Mouse (Mus musculus) hindbrain, embryonic 14.5 days (tissue): ENCODE results near the gene Mmp11. TPM values are rescaled to one million over a fixed set of nuclear protein-coding genes. Genes with fewer than 3 reads are reported as not detected.
"Not testable (repeated sequence)": the region's sequence is repeated elsewhere in the genome, so short reads cannot be mapped to it uniquely, and the experiment has no call there.

Experiments used
- ATAC-seq: fragments of 200-750 bp; cut with Nextera tagmentation; 2 replicates; pipeline ENCODE4 v1.8.0; 2017; ENCODE audit warnings: moderate number of reproducible peaks, mild to moderate bottlenecking, moderate TSS enrichment, moderate library complexity; ENCODE audit not compliant: low FRiP score
- DNase-seq: peaks from one replicate; pipeline ENCODE4 v3.0.0-alpha.2; 2015; ENCODE audit warnings: low spot score
- H3K27ac ChIP-seq: fragments of 300-500 bp; sonication (generic); 2 replicates; pipeline ENCODE4 v1.5.1; 2014; ENCODE audit warnings: mild to moderate bottlenecking, moderate library complexity
- H3K27me3 ChIP-seq: fragments of 300-500 bp; sonication (generic); 2 replicates; pipeline ENCODE4 v1.6.1; 2014; ENCODE audit warnings: mild to moderate bottlenecking, low read length, mixed read lengths; ENCODE audit not compliant: control insufficient read depth, insufficient read depth
- H3K36me3 ChIP-seq: fragments of 300-500 bp; sonication (generic); replicated peaks from 2 replicates; pipeline ENCODE4 v1.6.1; 2014; ENCODE audit not compliant: control insufficient read depth, insufficient read depth
- H3K4me1 ChIP-seq: fragments of 300-500 bp; sonication (generic); replicated peaks from 2 replicates; pipeline ENCODE4 v1.6.1; 2014; ENCODE audit warnings: antibody characterized with exemption, low read length, mixed read lengths; ENCODE audit not compliant: control insufficient read depth, insufficient read depth
- H3K4me2 ChIP-seq: fragments of 300-500 bp; sonication (generic); replicated peaks from 2 replicates; pipeline ENCODE4 v1.6.1; 2014; ENCODE audit warnings: mild to moderate bottlenecking, moderate library complexity
- H3K4me3 ChIP-seq: fragments of 300-500 bp; sonication (generic); replicated peaks from 2 replicates; pipeline ENCODE4 v1.5.1; 2014; ENCODE audit warnings: mild to moderate bottlenecking, low read length
- H3K9ac ChIP-seq: fragments of 300-500 bp; sonication (generic); 2 replicates; pipeline ENCODE4 v1.6.1; 2014
- H3K9me3 ChIP-seq: fragments of 300-500 bp; sonication (generic); 2 replicates; pipeline ENCODE4 v1.6.1; 2016; ENCODE audit warnings: low read length; ENCODE audit not compliant: control insufficient read depth
- WGBS: fragments of 180-500 bp; shearing (Covaris S2); extraction: QIAGEN DNeasy Blood & Tissue Kit; methylation state at CpG from one replicate; pipeline ENCODE4 v1.1.7; 2014; 5-methylcytosine and 5-hydroxymethylcytosine counted together
- polyA plus RNA-seq: library from polyadenylated mRNA; unstranded; fragments of >200 nt; fragmentation: Nextera tagmentation; extraction: Ambion mirVana; gene quantifications from 2 replicates; pipeline ENCODE4 v1.2.1, GENCODE M21; 2014

Gene Mmp11
- polyA plus RNA-seq, 1 experiment from 2014 or later, result 18.0 TPM

DNA sequence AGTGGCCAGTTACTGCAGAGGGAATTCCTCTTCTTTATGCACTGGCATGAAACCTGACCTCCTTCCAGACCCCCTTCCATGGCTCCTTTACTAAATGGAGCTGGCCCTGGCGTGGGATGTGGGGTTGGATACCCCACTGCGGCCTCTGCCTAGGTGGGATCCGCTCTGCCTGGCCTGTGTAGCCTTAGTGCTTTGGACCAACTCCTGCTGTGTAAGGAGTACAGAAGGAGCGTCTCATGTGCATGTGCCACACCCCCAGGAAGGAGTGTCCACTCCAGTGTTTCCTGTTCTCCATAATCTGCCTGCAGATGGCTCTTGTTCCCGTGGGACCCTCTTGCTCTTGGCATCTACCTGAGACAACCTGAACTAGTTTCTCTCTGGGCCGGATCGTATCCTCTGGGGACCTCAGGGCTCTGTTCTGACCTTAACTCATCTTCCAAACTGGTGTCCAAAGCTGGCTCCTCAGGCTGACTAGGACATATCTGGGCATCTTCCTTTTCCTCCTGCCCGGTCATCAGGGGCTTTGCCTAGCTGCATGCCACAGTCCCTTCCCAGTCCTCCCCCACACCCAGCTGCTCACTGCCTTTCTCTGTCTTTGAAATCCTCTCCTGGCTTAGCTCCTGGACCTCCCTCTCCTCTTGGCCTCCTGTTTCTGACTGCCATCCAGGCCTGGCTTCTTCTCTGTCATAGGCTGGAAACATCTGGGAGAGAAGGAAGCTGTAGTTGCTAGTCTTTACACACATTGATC, 46.7 kb downstream of the Mmp11 start:
- 41% methylated on average over 8 of the region's 8 CpGs for WGBS
- H3K27me3 ChIP-seq, result no peaks in the 10 kb centered on the region
- ATAC-seq, result no peak

DNA sequence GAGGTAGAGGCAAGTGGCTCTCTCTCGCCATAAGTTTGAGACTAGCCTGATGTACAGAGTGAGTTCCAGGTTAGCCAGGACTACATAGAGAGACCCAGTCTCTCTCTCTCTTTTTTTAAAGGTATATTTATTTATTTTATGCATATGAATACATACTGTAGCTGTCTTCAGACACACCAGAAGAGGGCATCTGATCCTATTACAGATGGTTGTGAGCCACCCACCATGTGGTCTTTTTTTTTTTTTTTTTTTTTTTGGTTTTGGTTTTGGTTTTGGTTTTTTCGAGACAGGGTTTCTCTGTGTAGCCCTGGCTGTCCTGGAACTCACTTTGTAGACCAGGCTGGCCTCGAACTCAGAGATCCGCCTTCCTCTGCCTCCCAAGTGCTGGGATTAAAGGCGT, 48.8 kb downstream of the Mmp11 start:
- not testable (repeated sequence) for H3K27me3 ChIP-seq, H3K27ac ChIP-seq, DNase-seq, H3K4me1 ChIP-seq, H3K9me3 ChIP-seq, H3K4me2 ChIP-seq, H3K36me3 ChIP-seq, H3K9ac ChIP-seq, H3K4me3 ChIP-seq, ATAC-seq
- WGBS, result 88% methylated on average over 4 of the region's 5 CpGs

More for the DNA sequence above, 46.7 kb downstream of the Mmp11 start:
- Histone ChIP-seq H3K36me3 (peaks cover 5% of the 10 kb centered on the region; the same call in 1 of the 2 replicates), H3K9me3 (no peaks in the 10 kb centered on the region), H3K4me3 (no peak overlapping the region), H3K4me2 (no peak overlapping the region), H3K4me1 (peaks cover 5% of the 10 kb centered on the region; the same call in 1 of the 2 replicates), H3K9ac (no peak overlapping the region), H3K27ac (no peak overlapping the region)
- no peak for DNase-seq

DNA sequence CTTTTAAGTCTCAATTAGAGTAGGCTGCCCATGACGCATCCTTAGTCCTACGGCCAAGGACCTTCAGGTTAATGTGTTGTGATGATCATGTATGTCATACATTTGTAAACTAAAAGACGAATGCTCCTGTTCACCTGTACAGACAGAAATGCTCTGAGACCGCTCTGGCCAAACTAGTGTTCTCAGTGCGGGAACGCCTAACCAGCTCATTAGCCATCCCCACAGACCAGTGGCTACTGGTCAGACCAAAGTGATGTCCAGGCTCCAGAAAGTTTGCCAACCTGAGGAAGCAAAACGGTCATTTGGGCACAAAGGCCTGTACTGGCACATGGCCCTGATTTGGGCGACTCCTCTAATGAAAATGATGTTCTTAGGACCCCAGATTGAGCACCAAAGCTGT, 51.6 kb downstream of the Mmp11 start:
- Histone ChIP-seq H3K9ac (no peak overlapping the region), H3K36me3 (no peaks in the 10 kb centered on the region), H3K9me3 (no peaks in the 10 kb centered on the region), H3K27ac (no peak overlapping the region), H3K4me3 (no peak overlapping the region), H3K27me3 (no peaks in the 10 kb centered on the region), H3K4me1 (peaks cover 8% of the 10 kb centered on the region; the same call in 1 of the 2 replicates), H3K4me2 (no peak overlapping the region)
- DNase-seq (no peak), ATAC-seq (no peak)
- WGBS, result 97% methylated on average over 8 of the region's 8 CpGs

DNA sequence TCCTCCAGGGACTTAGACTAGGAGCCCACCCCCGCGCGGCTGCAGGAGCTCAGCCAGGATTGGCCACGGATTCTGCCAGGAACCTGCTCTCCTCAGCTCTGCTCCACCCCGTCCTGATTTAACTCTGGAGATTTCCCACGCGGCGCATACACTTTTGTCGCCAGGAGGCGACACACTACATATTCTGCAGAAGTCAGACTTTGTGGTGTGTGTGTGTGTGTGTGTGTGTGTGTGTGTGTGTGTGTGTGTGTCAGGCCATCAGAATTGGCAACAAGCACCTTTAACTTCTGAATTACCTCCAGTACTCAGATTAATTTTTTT, 53.1 kb downstream of the Mmp11 start:
- no peak overlapping the region for H3K27ac ChIP-seq
- WGBS, result 2% methylated on average over 10 of the region's 10 CpGs
- peaks cover 8% of the 10 kb centered on the region; the same call in 1 of the 2 replicates for H3K4me1 ChIP-seq
- H3K27me3 ChIP-seq, result no peaks in the 10 kb centered on the region
- H3K36me3 ChIP-seq, result no peaks in the 10 kb centered on the region
- ATAC-seq (peak; percentile 56), DNase-seq (peak; percentile 65)
- no peaks in the 10 kb centered on the region for H3K9me3 ChIP-seq
- H3K4me2 ChIP-seq, result no peak overlapping the region
- no peak overlapping the region for H3K4me3 ChIP-seq
- H3K9ac ChIP-seq, result no peak overlapping the region

DNA sequence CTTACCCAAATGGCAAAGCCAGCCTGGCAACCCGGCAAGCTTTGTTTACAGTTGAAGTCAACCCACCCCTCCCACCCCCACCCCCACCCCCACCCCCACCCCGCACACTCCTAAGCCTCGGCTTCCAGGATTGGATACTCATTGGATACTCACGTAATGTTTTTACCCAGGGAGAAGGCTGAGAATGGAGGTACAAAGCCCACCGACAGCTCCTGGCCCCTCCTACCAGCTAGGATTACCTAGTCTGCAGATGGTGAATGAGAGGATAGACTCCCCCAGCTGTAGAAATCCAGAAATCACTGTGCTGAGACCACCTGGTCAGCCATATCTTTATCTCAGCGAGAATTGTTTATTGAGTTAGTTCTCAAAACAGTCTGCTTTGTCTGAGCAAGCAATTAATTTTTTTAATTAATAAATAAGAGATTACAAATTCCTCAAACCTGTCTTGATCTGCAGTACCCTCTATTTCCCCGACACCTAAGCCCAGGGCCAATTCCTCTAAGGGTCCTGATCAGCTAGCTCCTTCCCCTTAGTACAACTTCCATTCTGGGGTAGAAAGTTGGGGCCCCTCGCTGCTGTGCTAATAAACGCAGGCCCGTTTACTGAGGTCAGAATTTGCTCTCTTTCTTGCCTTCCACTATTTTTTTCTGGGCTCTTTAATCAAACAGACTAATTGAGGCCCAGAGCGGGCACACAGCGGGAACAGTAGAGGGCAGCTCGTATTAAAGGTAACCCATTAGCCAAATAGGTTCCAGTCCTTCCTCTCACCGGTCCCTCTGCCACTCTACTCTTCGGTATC, 53.7 kb downstream of the Mmp11 start:
- peak overlapping the region; percentile 47 for H3K27ac ChIP-seq
- no peaks in the 10 kb centered on the region for H3K36me3 ChIP-seq
- peak; percentile 44 for ATAC-seq
- peaks cover 8% of the 10 kb centered on the region; the same call in 1 of the 2 replicates for H3K4me1 ChIP-seq
- H3K9ac ChIP-seq, result no peak overlapping the region
- no peak overlapping the region for H3K4me3 ChIP-seq
- H3K9me3 ChIP-seq, result no peaks in the 10 kb centered on the region
- H3K4me2 ChIP-seq, result no peak overlapping the region
- WGBS, result 8% methylated on average over 15 of the region's 15 CpGs
- DNase-seq, result no peak
- no peaks in the 10 kb centered on the region for H3K27me3 ChIP-seq

DNA sequence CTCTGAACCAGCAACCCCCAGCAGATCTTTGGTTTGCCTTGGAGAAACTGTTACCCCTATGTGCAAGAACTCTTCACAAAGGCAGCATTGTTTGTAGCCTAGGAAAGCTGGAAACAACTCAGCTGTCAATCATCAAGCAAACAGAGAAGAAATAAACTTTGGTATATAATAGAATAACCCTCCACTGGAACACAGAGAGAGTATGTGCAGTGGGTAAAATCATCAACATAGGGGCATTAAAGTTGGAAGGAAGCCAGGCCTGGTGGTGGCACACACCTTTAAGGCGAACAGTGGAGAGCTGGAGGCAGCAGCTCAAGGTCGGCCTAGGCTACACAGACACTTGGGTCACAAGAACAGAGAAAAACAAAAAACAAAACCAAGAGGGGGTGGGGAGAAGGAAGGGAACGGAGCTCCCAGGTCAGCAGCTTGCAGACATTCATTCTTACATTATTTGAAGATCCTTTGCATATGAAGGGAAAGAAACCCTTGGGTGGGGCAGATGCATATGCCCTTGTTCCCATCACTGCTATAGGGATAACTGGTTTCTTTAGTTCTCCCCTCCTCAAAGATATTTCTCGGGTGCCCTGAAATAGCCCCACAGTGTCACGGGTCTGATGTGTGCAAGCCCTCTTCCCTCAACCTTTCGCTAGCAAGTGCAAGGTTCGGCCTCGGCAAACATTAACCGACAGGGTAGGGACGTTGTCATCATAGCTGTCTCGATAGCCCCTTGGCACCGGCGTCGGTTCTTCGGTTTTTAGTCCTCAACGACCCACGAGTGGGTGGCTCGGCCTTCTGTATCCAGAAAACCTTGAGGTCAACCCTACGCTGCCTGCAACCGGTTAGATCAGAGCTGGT, 54.5 kb downstream of the Mmp11 start:
- Histone ChIP-seq H3K27me3 (no peaks in the 10 kb centered on the region), H3K27ac (peak overlapping the region; percentile 54), H3K4me2 (no peak overlapping the region), H3K4me3 (no peak overlapping the region), H3K36me3 (no peaks in the 10 kb centered on the region), H3K9ac (no peak overlapping the region), H3K9me3 (no peaks in the 10 kb centered on the region), H3K4me1 (peaks cover 8% of the 10 kb centered on the region; the same call in 1 of the 2 replicates)
- DNase-seq (no peak), ATAC-seq (no peak)
- 17% methylated on average over 20 of the region's 20 CpGs for WGBS

DNA sequence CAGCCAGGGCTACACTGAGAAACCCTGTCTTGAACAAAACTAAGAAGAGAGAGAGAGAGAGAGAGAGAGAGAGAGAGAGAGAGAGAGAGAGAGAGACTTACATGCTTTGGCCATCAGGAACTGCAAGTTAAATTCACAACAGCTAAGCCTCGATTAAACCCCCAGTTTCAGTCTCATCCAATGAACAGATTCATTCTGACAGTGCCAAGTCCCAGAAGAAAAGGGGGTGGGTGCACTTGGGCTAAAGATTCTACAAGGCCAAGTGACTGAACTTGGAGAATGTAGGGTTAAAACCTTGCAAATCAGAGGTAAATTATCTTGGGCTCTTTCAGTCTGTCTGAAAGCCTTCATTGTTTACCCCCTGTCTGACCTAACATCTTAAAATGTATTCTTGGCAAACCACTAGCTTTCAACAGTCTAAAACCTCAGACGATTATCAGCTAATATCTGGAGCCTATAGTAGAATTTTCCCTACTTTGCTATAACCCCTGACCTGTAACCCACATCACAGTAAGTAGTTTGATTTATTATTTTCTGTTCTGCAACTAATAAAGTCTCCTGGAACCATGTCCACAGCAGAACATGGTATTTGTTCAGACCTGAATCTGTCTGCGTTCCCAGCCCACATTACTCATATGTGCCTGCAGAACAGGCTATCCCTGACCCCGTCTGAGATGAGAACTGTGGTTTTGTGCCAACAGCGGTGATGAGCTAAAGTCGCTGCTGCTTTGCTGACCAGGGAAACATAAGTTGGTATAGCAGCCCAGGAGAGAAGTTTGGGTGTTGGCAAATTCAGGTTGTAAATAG, 55.3 kb downstream of the Mmp11 start:
- H3K27me3 ChIP-seq, result no peaks in the 10 kb centered on the region
- H3K4me1 ChIP-seq, result peaks cover 8% of the 10 kb centered on the region; the same call in 1 of the 2 replicates
- H3K9me3 ChIP-seq, result no peaks in the 10 kb centered on the region
- ATAC-seq, result no peak
- DNase-seq, result no peak
- H3K4me2 ChIP-seq, result no peak overlapping the region
- H3K4me3 ChIP-seq, result no peak overlapping the region
- no peaks in the 10 kb centered on the region for H3K36me3 ChIP-seq
- no peak overlapping the region for H3K9ac ChIP-seq
- 55% methylated on average over 6 of the region's 6 CpGs for WGBS
- peak overlapping the region; percentile 54; the same call in 1 of the 2 replicates for H3K27ac ChIP-seq

DNA sequence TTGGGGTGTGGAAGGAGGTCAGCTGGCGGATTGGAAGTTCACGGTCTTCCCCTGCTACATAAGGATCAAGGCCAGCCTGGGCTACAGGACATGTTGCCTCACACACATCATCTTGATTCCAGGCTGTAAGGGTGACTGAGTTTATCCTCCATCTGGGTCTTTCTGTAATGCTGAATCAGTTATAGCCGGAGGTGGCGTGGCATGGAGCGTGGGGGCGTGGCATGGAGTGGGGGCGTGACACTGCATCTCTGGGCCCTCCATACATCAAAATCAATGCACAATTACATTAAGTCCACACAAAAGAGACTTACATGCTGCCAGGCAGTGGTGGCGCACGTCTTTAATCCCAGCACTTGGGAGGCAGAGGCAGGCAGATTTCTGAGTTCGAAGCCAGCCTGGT, 55.9 kb downstream of the Mmp11 start:
- Histone ChIP-seq H3K9me3 (no peaks in the 10 kb centered on the region), H3K9ac (no peak overlapping the region), H3K4me2 (no peak overlapping the region), H3K27ac (0 out of 2 replicates have a peak overlapping the region, but pooled peaks have one; percentile 54), H3K4me1 (peaks cover 8% of the 10 kb centered on the region; the same call in 1 of the 2 replicates), H3K4me3 (no peak overlapping the region), H3K36me3 (no peaks in the 10 kb centered on the region), H3K27me3 (no peaks in the 10 kb centered on the region)
- WGBS, result 94% methylated on average over 10 of the region's 10 CpGs
- no peak for ATAC-seq
- no peak for DNase-seq
